Mouse (Mus musculus) midbrain, postnatal 0 days (tissue): ENCODE data around the gene Tex2. TPM values are rescaled to one million over a fixed set of nuclear protein-coding genes. Genes with fewer than 3 reads are reported as not detected.
A peak's percentile ranks its signal among the peaks of the same experiment; 100 is the strongest.

Source experiments
- ATAC-seq: fragments of 200-750 bp; cut with Nextera tagmentation; 2 replicates; pipeline ENCODE4 v1.8.0; 2017; ENCODE audit warnings: moderate number of reproducible peaks, mild to moderate bottlenecking, moderate TSS enrichment, moderate library complexity; ENCODE audit not compliant: low FRiP score
- DNase-seq: peaks from one replicate; pipeline ENCODE4 v3.0.0-alpha.2; 2015; ENCODE audit warnings: low spot score
- H3K27ac ChIP-seq: fragments of 300-500 bp; sonication (generic); 2 replicates; pipeline ENCODE4 v1.5.1; 2014; ENCODE audit warnings: low read depth, mild to moderate bottlenecking, low read length, mixed read lengths
- H3K27me3 ChIP-seq: fragments of 300-500 bp; sonication (generic); 2 replicates; pipeline ENCODE4 v1.6.1; 2014; ENCODE audit warnings: low read length, control low read depth, mixed read lengths; ENCODE audit not compliant: insufficient read depth
- H3K36me3 ChIP-seq: fragments of 300-500 bp; sonication (generic); 2 replicates; pipeline ENCODE4 v1.6.1; 2014; ENCODE audit warnings: low read length, control low read depth, mixed read lengths; ENCODE audit not compliant: insufficient read depth
- H3K4me1 ChIP-seq: fragments of 300-500 bp; sonication (generic); 2 replicates; pipeline ENCODE4 v1.6.1; 2014; ENCODE audit warnings: mild to moderate bottlenecking, control low read depth, antibody characterized with exemption, low read length, mixed read lengths; ENCODE audit not compliant: insufficient read depth
- H3K4me2 ChIP-seq: fragments of 300-500 bp; sonication (generic); 2 replicates; pipeline ENCODE4 v1.6.1; 2014; ENCODE audit warnings: low read depth, mild to moderate bottlenecking, low read length, mixed read lengths; ENCODE audit not compliant: poor library complexity, severe bottlenecking
- H3K4me3 ChIP-seq: fragments of 300-500 bp; sonication (generic); 2 replicates; pipeline ENCODE4 v1.5.1; 2014; ENCODE audit warnings: low read depth, mild to moderate bottlenecking, low read length, moderate library complexity
- H3K9ac ChIP-seq: fragments of 300-500 bp; sonication (generic); replicated peaks from 2 replicates; pipeline ENCODE4 v1.6.1; 2014; ENCODE audit warnings: mild to moderate bottlenecking, low read length, moderate library complexity, mixed read lengths; ENCODE audit not compliant: poor library complexity, severe bottlenecking
- H3K9me3 ChIP-seq: fragments of 300-500 bp; sonication (generic); 2 replicates; pipeline ENCODE4 v1.6.1; 2016; ENCODE audit warnings: low read length, control low read depth
- CTCF ChIP-seq: IDR thresholded peaks from 2 replicates; pipeline ENCODE4 v1.5.1; 2016; ENCODE audit warnings: antibody characterized with exemption, mild to moderate bottlenecking
- WGBS: fragments of 180-500 bp; shearing (Covaris S2); extraction: QIAGEN DNeasy Blood & Tissue Kit; methylation state at CpG from one replicate; pipeline ENCODE4 v1.1.7; 2014; 5-methylcytosine and 5-hydroxymethylcytosine counted together
- polyA plus RNA-seq: library from polyadenylated mRNA; unstranded; fragments of >200 nt; fragmentation: Nextera tagmentation; extraction: Ambion mirVana; gene quantifications from 2 replicates; pipeline ENCODE4 v1.2.1, GENCODE M21; 2015
- total RNA-seq: library from RNA; depleted of rRNA; stranded (reverse); fragments of >200 nt; gene quantifications from 2 replicates; pipeline ENCODE4 v1.2.3, GENCODE M21; 2014

Gene Tex2
- total and polyA plus RNA-seq, 2 experiments from 2014 or later = 36.3 to 69.5 TPM

DNA sequence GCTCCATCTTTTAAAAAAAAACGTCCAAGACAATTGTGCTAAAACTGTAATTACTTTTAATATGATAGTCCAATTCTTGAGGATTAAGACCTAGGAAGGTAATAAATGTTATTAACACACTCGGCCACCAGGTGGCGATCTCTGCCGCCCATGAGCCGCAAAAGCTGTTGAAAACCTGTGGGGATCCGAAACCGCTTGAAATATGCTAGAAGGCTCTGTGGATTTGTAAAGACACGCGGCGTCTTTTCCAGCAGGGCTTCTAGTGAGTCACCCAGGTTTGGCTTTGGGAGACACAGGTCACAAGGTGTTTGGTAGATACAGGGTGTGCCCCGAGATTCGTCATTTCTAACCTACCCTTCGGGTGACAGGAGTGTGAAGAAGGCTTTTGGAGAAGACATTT, 35.1 kb upstream of the Tex2 start:
- no peaks in the 10 kb centered on the region for H3K36me3 ChIP-seq
- DNase-seq (peak; percentile 84), ATAC-seq (no peak)
- H3K4me2 ChIP-seq = no peak overlapping the region
- H3K27me3 ChIP-seq = no peaks in the 10 kb centered on the region
- no peak overlapping the region for H3K27ac ChIP-seq
- no peaks in the 10 kb centered on the region for H3K4me1 ChIP-seq
- no peak overlapping the region for H3K4me3 ChIP-seq
- TF ChIP-seq CTCF = peak; percentile 89
- H3K9ac ChIP-seq = no peak overlapping the region
- 21% methylated on average over 13 of the region's 13 CpGs for WGBS
- H3K9me3 ChIP-seq = no peaks in the 10 kb centered on the region

DNA sequence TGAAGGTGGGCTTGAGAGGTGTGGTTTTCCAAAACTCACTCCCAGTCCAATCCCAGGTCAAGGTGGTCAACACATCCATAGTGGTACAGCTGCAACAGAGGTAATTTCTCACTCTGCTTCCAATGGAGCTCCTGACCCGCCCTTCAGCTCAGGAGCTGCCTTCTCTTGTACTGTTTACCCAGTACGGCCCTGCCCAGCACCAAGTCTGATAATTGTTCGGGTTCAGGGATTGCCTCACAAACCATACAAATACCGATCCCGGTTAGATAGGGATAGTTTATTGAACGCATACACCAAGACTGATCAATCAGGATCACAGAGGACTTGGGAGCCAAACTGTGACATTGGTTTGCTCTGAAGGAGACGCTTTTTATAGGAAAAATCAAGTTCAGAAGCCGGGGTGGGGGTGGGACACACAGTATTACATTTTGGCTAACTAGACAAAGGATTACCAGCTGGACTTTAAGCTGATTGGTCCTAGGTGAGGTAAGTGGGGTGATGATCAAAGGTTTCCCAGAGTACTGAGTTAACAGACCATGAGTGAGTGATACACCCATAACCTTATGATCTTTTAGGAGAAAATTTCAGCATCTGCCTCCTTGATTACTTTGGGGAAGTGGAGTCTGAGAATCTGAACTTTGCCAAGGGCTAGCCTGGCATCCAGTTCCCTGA, 29.9 kb upstream of the Tex2 start:
- no peak for TF ChIP-seq CTCF
- no peak overlapping the region for H3K4me2 ChIP-seq
- no peak overlapping the region for H3K9ac ChIP-seq
- no peak for ATAC-seq
- H3K4me1 ChIP-seq = no peaks in the 10 kb centered on the region
- no peak for DNase-seq
- no peaks in the 10 kb centered on the region for H3K27me3 ChIP-seq
- WGBS = 84% methylated on average over 8 of the region's 8 CpGs
- H3K36me3 ChIP-seq = no peaks in the 10 kb centered on the region
- H3K27ac ChIP-seq = no peak overlapping the region
- H3K4me3 ChIP-seq = no peak overlapping the region
- no peaks in the 10 kb centered on the region for H3K9me3 ChIP-seq

DNA sequence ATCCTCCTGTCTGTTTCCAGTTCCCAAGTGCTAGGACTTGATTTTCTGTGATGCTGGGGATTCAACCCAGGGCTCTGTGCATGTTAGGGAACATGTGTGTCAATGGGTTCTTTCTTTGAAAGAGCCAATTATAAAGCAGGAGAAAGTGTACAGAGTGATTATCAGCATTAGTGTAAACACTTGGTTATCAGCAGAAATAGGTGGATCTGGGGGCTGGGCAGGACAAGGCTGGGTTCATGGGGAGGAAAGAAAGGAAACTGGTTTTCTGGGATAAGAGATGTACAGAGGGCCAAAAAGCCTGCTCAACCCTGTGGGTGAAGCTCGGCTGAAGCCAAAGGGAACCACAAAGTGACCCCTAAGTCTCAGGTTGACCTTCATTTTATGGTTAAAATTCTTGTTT, 28.4 kb upstream of the Tex2 start:
- no peak overlapping the region for H3K4me3 ChIP-seq
- H3K9me3 ChIP-seq = no peaks in the 10 kb centered on the region
- 82% methylated on average over 1 of the region's 1 CpGs for WGBS
- DNase-seq (no peak), ATAC-seq (no peak)
- H3K9ac ChIP-seq = no peak overlapping the region
- H3K4me1 ChIP-seq = no peaks in the 10 kb centered on the region
- TF ChIP-seq CTCF = no peak
- H3K27me3 ChIP-seq = no peaks in the 10 kb centered on the region
- H3K36me3 ChIP-seq = no peaks in the 10 kb centered on the region
- no peak overlapping the region for H3K4me2 ChIP-seq
- no peak overlapping the region for H3K27ac ChIP-seq

DNA sequence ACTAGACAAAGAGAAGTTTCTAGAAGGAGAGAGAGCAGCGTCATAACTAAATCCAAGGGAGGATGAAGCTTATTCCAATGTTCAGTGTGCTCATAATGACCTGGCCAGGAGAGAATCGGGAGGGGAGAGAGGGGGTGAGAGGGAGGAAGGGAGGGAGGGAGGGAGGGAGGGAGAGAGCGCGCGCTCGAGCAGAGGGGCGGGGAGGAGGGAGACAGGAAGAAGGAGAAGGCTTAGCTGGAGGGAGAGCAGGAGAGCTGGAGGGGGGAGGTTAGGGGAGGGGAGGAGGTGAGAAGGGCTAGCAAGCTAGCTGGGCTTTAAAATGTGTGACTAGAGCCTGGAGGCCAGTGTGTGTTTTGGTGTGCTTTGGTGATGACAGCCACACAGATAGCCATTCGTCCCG, 26.8 kb upstream of the Tex2 start:
- 24% methylated on average over 9 of the region's 9 CpGs for WGBS
- ATAC-seq = no peak
- no peaks in the 10 kb centered on the region for H3K4me1 ChIP-seq
- no peak overlapping the region for H3K4me3 ChIP-seq
- no peaks in the 10 kb centered on the region for H3K36me3 ChIP-seq
- H3K27me3 ChIP-seq = no peaks in the 10 kb centered on the region
- no peak overlapping the region for H3K9ac ChIP-seq
- no peak for DNase-seq
- H3K27ac ChIP-seq = no peak overlapping the region
- H3K9me3 ChIP-seq = no peaks in the 10 kb centered on the region
- no peak overlapping the region for H3K4me2 ChIP-seq
- TF ChIP-seq CTCF = no peak

DNA sequence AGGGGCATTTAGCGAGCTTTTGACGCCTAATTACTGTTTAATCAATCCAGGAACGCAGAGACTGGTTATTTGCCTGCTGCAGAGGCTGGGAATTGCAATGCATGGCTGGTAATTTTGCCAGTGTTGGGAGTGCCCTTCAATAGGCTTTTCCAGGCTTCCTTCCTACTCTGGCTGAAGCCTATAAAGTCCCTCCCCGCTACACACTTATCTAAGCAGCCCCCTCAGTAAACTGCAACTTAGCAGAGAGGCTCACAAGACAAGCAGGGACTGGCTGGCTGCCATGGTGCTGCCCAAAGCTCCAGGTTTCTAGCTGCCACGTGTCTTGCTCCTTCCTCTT, 26.1 kb upstream of the Tex2 start:
- H3K4me1 ChIP-seq = no peaks in the 10 kb centered on the region
- no peak for DNase-seq
- H3K4me2 ChIP-seq = no peak overlapping the region
- H3K36me3 ChIP-seq = no peaks in the 10 kb centered on the region
- no peak overlapping the region for H3K27ac ChIP-seq
- WGBS = 30% methylated on average over 5 of the region's 5 CpGs
- H3K9me3 ChIP-seq = no peaks in the 10 kb centered on the region
- ATAC-seq = no peak
- H3K9ac ChIP-seq = no peak overlapping the region
- H3K27me3 ChIP-seq = no peaks in the 10 kb centered on the region
- no peak overlapping the region for H3K4me3 ChIP-seq
- no peak for TF ChIP-seq CTCF

DNA sequence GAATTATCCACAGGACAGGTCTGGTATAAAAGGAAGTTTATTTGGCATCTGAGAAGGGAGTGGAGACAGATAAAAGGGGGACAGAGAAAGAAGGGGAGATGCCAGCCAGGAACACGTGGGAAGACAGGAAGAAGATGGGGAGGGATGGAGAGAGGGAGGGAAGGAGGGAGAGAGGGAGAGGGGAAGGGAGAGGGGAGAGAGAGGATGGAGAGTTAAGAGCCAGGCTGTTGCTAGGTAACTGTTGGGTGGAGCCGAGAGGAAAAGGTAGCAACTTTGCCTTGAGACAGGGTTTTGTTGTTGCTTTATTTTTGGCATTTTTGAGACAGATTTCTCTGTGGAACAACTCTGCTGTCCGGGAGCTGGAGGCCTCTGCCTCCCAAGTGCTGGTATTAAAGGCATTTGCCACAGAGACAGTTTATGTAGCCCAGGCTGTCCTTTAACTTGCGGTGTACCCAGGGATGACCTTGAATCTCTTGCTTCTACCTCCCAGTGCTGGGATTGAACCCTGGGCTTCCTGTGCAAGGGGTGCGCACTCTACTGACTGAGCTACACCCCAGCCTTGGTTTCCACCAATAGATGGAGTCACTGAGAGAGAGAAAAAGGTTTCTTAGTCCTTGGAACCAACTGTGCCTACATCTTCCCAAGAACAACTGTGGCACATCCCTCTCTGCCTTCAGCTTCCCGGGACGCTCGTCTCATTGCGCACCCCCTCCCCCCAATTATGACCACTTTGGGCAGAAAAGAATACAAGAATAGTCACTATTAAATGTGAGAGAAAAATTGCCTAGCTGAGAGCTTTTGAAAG, 25.5 kb upstream of the Tex2 start:
- no peaks in the 10 kb centered on the region for H3K4me1 ChIP-seq
- TF ChIP-seq CTCF = no peak
- H3K27me3 ChIP-seq = no peaks in the 10 kb centered on the region
- ATAC-seq = no peak
- WGBS = 34% methylated on average over 9 of the region's 9 CpGs
- no peaks in the 10 kb centered on the region for H3K9me3 ChIP-seq
- no peaks in the 10 kb centered on the region for H3K36me3 ChIP-seq
- H3K4me2 ChIP-seq = no peak overlapping the region
- H3K4me3 ChIP-seq = no peak overlapping the region
- no peak overlapping the region for H3K9ac ChIP-seq
- no peak for DNase-seq
- H3K27ac ChIP-seq = no peak overlapping the region
